Mouse (Mus musculus): ENCODE measurements around the gene Entpd7.

DNA sequence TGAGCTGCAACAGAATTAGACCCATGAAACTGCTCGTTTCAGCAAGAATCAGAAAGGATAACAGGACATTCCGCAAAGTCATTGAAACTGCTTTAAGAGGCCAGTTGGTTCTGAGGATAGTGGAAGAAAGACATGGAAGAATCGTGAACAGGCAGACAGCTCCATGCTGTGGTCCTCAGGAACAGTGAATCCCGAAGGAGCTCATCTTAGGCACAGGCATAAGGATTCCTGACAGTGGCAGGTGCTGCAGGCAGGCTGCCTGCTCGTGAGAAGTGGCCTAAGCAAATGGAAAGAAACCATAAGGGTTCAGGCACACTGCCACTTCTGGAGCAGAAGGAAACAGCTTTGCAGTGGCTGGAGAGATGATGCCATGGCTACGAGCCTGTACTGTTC is 10.3 kb downstream of the Entpd7 start:
- TF ChIP-seq GATA1 (IDR thresholded peaks at IDR 0.05; ENCODE audit: borderline replicate concordance, low read length) (no peak), FLI1 (IDR thresholded peaks at IDR 0.05; ENCODE audit: low read length) (no peak)
